20 mouse cellular contexts compared by ENCODE assay signal in genomic region chr12:81885982-81886381, GRCm38 (mm10).
"Had no signal": no experiment of that assay in that cellular context is flagged by ENCODE, and none has a peak within 500 bp of the region (broad histone marks: within the 10 kb centered on the region; RNA-seq: fewer than 3 reads in every experiment).

No protein-coding gene starts in this region.

- H3K4me1 ChIP-seq: midbrain, embryonic 15.5 days; neural tube, embryonic 12.5 days; stomach, embryonic 15.5 days had no signal

- H3K36me3 ChIP-seq: limb, embryonic 12.5 days; limb, embryonic 15.5 days; midbrain, embryonic 12.5 days; midbrain, embryonic 15.5 days; neural tube, embryonic 12.5 days; neural tube, embryonic 15.5 days; stomach, embryonic 15.5 days had no signal

- H3K9me3 ChIP-seq: limb, embryonic 12.5 days; limb, embryonic 15.5 days; midbrain, embryonic 12.5 days; midbrain, embryonic 15.5 days; neural tube, embryonic 12.5 days; neural tube, embryonic 15.5 days; stomach, embryonic 15.5 days had no signal

- H3K27ac ChIP-seq: limb, embryonic 12.5 days; limb, embryonic 15.5 days; liver, embryonic 14.5 days; midbrain, embryonic 12.5 days; midbrain, embryonic 15.5 days; neural tube, embryonic 12.5 days; neural tube, embryonic 15.5 days; stomach, embryonic 15.5 days had no signal

- H3K27me3 ChIP-seq: limb, embryonic 12.5 days; limb, embryonic 15.5 days; midbrain, embryonic 12.5 days; midbrain, embryonic 15.5 days; neural tube, embryonic 12.5 days; neural tube, embryonic 15.5 days; stomach, embryonic 15.5 days had no signal

- DNase-seq: kidney, postnatal 14 days; kidney, postnatal 4 days; left cerebral cortex, postnatal 4 days; liver, postnatal 0 days; lung, embryonic 14.5 days; lung, postnatal 10 days; lung, postnatal 4 days; retina, postnatal 1 day; right cerebral cortex, postnatal 25 days; spleen, adult 18-20 months; thymus, postnatal 25 days had no signal

- H3K4me2 ChIP-seq: limb, embryonic 12.5 days; limb, embryonic 15.5 days; liver, embryonic 11.5 days; lung, embryonic 14.5 days; midbrain, embryonic 12.5 days; midbrain, embryonic 15.5 days; neural tube, embryonic 12.5 days; neural tube, embryonic 15.5 days; stomach, embryonic 15.5 days had no signal

- ATAC-seq: liver, postnatal 0 days; midbrain, embryonic 15.5 days had no signal

- H3K9ac ChIP-seq: limb, embryonic 12.5 days; limb, embryonic 15.5 days; liver, embryonic 14.5 days; liver, postnatal 0 days; lung, embryonic 14.5 days; midbrain, embryonic 12.5 days; midbrain, embryonic 15.5 days; neural tube, embryonic 12.5 days; neural tube, embryonic 15.5 days; stomach, embryonic 15.5 days had no signal

- H3K4me3 ChIP-seq: limb, embryonic 12.5 days; limb, embryonic 15.5 days; midbrain, embryonic 12.5 days; midbrain, embryonic 15.5 days; neural tube, embryonic 12.5 days; neural tube, embryonic 15.5 days; stomach, embryonic 15.5 days had no signal
